Mouse (Mus musculus) hindbrain, postnatal 0 days (tissue): Measurements from ENCODE around the gene Gm20403. TPM values are rescaled to one million over a fixed set of nuclear protein-coding genes. Genes with fewer than 3 reads are reported as not detected.
A peak's percentile ranks its signal among the peaks of the same experiment; 100 is the strongest.

Source experiments
- ATAC-seq: fragments of 200-750 bp; cut with Nextera tagmentation; 2 replicates; pipeline ENCODE4 v1.8.0; 2017; ENCODE audit warnings: mild to moderate bottlenecking, moderate TSS enrichment, moderate library complexity
- DNase-seq: peaks from one replicate; pipeline ENCODE4 v3.0.0-alpha.2; 2015; ENCODE audit warnings: low spot score
- H3K27ac ChIP-seq: fragments of 300-500 bp; sonication (generic); 2 replicates; pipeline ENCODE4 v1.5.1; 2014; ENCODE audit warnings: mild to moderate bottlenecking
- H3K27me3 ChIP-seq: fragments of 300-500 bp; sonication (generic); 2 replicates; pipeline ENCODE4 v1.6.1; 2014; ENCODE audit warnings: low read length, mixed read lengths; ENCODE audit not compliant: insufficient read depth
- H3K36me3 ChIP-seq: fragments of 300-500 bp; sonication (generic); 2 replicates; pipeline ENCODE4 v1.6.1; 2014; ENCODE audit warnings: low read length, mixed read lengths; ENCODE audit not compliant: insufficient read depth
- H3K4me1 ChIP-seq: fragments of 300-500 bp; sonication (generic); 2 replicates; pipeline ENCODE4 v1.6.1; 2014; ENCODE audit warnings: antibody characterized with exemption, low read length, mixed read lengths; ENCODE audit not compliant: insufficient read depth
- H3K4me2 ChIP-seq: fragments of 300-500 bp; sonication (generic); 2 replicates; pipeline ENCODE4 v1.6.1; 2014; ENCODE audit warnings: low read depth, mild to moderate bottlenecking, low read length, moderate library complexity, mixed read lengths
- H3K4me3 ChIP-seq: fragments of 300-500 bp; sonication (generic); 2 replicates; pipeline ENCODE4 v1.5.1; 2014; ENCODE audit warnings: low read length
- H3K9ac ChIP-seq: fragments of 300-500 bp; sonication (generic); replicated peaks from 2 replicates; pipeline ENCODE4 v1.6.1; 2014; ENCODE audit warnings: mild to moderate bottlenecking, low read length, moderate library complexity, mixed read lengths
- H3K9me3 ChIP-seq: fragments of 300-500 bp; sonication (generic); 2 replicates; pipeline ENCODE4 v1.6.1; 2016; ENCODE audit warnings: low read length, mixed read lengths
- CTCF ChIP-seq: IDR thresholded peaks from 2 replicates; pipeline ENCODE4 v1.5.1; 2016; ENCODE audit warnings: antibody characterized with exemption, control low read depth, low read depth
- WGBS: fragments of 180-500 bp; shearing (Covaris S2); extraction: QIAGEN DNeasy Blood & Tissue Kit; methylation state at CpG from one replicate; pipeline ENCODE4 v1.1.7; 2014; 5-methylcytosine and 5-hydroxymethylcytosine counted together
- polyA plus RNA-seq: library from polyadenylated mRNA; unstranded; fragments of >200 nt; fragmentation: Nextera tagmentation; extraction: Ambion mirVana; gene quantifications from 2 replicates; pipeline ENCODE4 v1.2.1, GENCODE M21; 2015
- total RNA-seq: library from RNA; depleted of rRNA; stranded (reverse); fragments of >200 nt; gene quantifications from 2 replicates; pipeline ENCODE4 v1.2.3, GENCODE M21; 2014; rRNA removed

The Gm20403 gene
- total RNA-seq (not detected in 2 replicates), polyA plus RNA-seq (not detected in 2 replicates)

GRCm38 (mm10) chr12:54986052-54986717 lies at the start of gene Gm20403:
Gene Gm20403 (minus strand): TSS chr12:54986529.
- peak; percentile 75 for DNase-seq
- H3K9me3 ChIP-seq, result no peaks in the 10 kb centered on the region
- H3K27me3 ChIP-seq, result no peaks in the 10 kb centered on the region
- no peaks in the 10 kb centered on the region for H3K4me1 ChIP-seq
- H3K4me2 ChIP-seq, result peak within 1 kb of the TSS; percentile 94
- no peak for TF ChIP-seq CTCF
- peak; percentile 81 for ATAC-seq
- H3K36me3 ChIP-seq, result no peaks in the 10 kb centered on the region
- H3K27ac ChIP-seq, result peak within 1 kb of the TSS; percentile 81
- peak within 1 kb of the TSS; percentile 79 for H3K9ac ChIP-seq
- peak within 1 kb of the TSS; percentile 91 for H3K4me3 ChIP-seq
- WGBS, result under 1% methylated on average over 60 of the region's 60 CpGs

DNA sequence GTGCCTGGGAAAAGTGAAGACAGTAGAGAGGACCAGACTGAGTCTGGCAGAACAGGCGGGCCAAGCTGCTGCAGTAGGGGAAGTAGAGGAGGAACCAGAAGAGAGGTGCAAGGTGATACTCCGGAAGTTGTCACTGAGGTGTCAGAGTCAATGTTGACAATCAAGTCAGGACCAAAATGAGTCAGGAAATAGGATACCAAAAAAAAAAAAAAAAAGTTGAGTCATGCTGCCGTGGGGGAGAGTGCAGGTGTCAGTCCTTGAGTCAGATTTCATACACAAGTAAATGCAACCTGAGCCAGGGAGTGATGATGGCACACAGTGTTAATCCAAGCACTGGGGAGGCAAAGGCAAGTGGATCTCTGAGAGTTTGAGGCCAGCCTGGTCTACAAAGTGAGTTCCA lies 40.8 kb upstream of the Gm20403 start:
- Histone ChIP-seq H3K4me3 (no peak overlapping the region), H3K27ac (no peak overlapping the region), H3K4me2 (no peak overlapping the region), H3K9ac (no peak overlapping the region), H3K27me3 (no peaks in the 10 kb centered on the region), H3K36me3 (no peaks in the 10 kb centered on the region), H3K9me3 (no peaks in the 10 kb centered on the region), H3K4me1 (no peaks in the 10 kb centered on the region)
- WGBS, result 64% methylated on average over 3 of the region's 3 CpGs
- DNase-seq (no peak), ATAC-seq (no peak)
- no peak for TF ChIP-seq CTCF

DNA sequence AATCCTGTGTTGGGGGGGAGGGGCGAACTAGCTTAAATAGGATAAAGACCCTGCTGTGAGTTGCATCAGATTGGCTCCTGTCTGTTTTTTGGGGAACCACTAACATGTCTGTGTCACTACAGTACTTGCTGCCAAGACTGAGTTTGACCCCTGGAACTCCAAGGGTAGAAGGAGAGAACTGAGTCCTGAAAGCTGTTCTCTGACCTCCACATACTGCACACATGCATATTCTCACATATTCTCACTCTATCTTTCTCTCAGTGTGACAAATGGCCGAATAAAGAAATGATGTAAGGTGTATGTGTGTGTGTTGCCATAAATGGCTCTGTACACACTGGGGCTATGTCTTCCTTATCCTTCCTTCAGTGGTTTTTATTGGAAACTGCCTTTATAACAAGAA lies 37.0 kb upstream of the Gm20403 start:
- H3K4me3 ChIP-seq, result no peak overlapping the region
- DNase-seq (no peak), ATAC-seq (no peak)
- H3K9me3 ChIP-seq, result no peaks in the 10 kb centered on the region
- H3K27ac ChIP-seq, result no peak overlapping the region
- no peaks in the 10 kb centered on the region for H3K36me3 ChIP-seq
- no peaks in the 10 kb centered on the region for H3K4me1 ChIP-seq
- 81% methylated on average over 2 of the region's 2 CpGs for WGBS
- H3K27me3 ChIP-seq, result no peaks in the 10 kb centered on the region
- no peak overlapping the region for H3K9ac ChIP-seq
- TF ChIP-seq CTCF, result no peak
- no peak overlapping the region for H3K4me2 ChIP-seq

DNA sequence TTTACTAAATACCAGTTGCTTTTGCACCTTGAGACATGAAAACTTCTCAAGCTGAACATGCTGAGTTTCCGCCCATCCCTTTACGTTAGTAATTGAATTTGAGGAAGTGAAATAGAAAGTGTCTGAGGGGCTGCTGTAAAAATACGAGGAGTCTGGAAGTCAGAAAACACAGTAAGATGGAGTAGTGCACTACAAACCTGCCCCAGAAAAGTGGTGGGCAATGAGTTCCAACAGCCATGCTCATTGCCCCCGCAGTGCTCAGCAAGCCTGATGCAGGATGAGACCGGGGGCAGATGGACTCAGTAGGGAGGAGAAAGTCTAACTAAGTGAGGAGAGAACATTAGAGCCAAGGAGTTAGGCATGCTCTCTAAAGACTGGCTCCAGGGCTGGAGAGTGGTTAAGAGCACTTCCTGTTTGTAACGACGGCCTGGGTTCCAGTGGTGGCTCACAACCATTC lies 33.1 kb upstream of the Gm20403 start:
- 87% methylated on average over 7 of the region's 7 CpGs for WGBS
- DNase-seq (no peak), ATAC-seq (no peak)
- H3K4me3 ChIP-seq, result no peak overlapping the region
- no peaks in the 10 kb centered on the region for H3K27me3 ChIP-seq
- TF ChIP-seq CTCF, result no peak
- no peak overlapping the region for H3K9ac ChIP-seq
- H3K9me3 ChIP-seq, result no peaks in the 10 kb centered on the region
- no peak overlapping the region for H3K27ac ChIP-seq
- no peak overlapping the region for H3K4me2 ChIP-seq
- no peaks in the 10 kb centered on the region for H3K36me3 ChIP-seq
- H3K4me1 ChIP-seq, result no peaks in the 10 kb centered on the region

- H3K9ac ChIP-seq, result no peak overlapping the region
Measured at GRCm38 (mm10) chr12:55017119-55017721, 30.9 kb upstream of the Gm20403 start.

GRCm38 (mm10) chr12:55016339-55017118 lies 30.2 kb upstream of the Gm20403 start:
- DNase-seq (no peak), ATAC-seq (no peak)
- H3K36me3 ChIP-seq, result no peaks in the 10 kb centered on the region
- no peak overlapping the region for H3K4me2 ChIP-seq
- H3K27ac ChIP-seq, result no peak overlapping the region
- no peaks in the 10 kb centered on the region for H3K4me1 ChIP-seq
- H3K27me3 ChIP-seq, result no peaks in the 10 kb centered on the region
- no peak for TF ChIP-seq CTCF
- no peaks in the 10 kb centered on the region for H3K9me3 ChIP-seq
- 70% methylated on average over 8 of the region's 8 CpGs for whole genome bisulfite sequencing
- H3K9ac ChIP-seq, result no peak overlapping the region
- no peak overlapping the region for H3K4me3 ChIP-seq

More at GRCm38 (mm10) chr12:55017119-55017721, 30.9 kb upstream of the Gm20403 start:
- Histone ChIP-seq H3K27me3 (no peaks in the 10 kb centered on the region), H3K4me1 (no peaks in the 10 kb centered on the region), H3K9me3 (no peaks in the 10 kb centered on the region), H3K4me3 (no peak overlapping the region), H3K27ac (no peak overlapping the region), H3K4me2 (no peak overlapping the region), H3K36me3 (no peaks in the 10 kb centered on the region)
- no peak for TF ChIP-seq CTCF
- 58% methylated on average over 9 of the region's 9 CpGs for WGBS
- DNase-seq (no peak), ATAC-seq (no peak)
